ENCODE assay signal across 20 mouse cellular contexts in the genomic region with DNA sequence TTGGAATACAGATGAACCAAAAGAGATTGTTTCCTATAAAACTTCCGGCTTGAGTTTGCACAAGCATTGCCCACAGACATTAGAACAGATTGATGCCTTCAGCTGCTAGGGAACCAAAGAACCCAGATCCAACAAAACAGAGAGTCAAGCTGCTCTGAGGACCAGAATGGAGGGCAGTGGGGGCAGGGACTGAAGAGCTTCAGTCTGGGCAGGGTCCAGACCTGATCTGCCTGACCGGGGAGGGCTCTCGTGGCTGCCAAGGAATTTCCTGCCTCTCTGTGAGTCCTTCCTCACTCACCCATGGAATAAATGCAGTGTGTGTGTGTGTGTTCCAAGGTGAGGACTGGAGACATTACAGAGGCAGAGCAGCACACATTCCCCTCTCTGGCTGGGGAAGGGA. TPM values are rescaled to one million over a fixed set of nuclear protein-coding genes. Genes with fewer than 3 reads are reported as not detected.
DNase-seq lines count a peak whose midpoint lies in the region; ATAC-seq and TF ChIP-seq lines count a peak whose summit lies in the region.
"Had no signal": no experiment of that assay in that cellular context is flagged by ENCODE, and none has a peak within 500 bp of the region (broad histone marks: within the 10 kb centered on the region; RNA-seq: fewer than 3 reads in every experiment).

No protein-coding gene starts in this region.

- ATAC-seq in liver, embryonic 11.5 days (replicated peaks; ENCODE audit: low FRiP score), result no peak
- no peak for ATAC-seq in liver, postnatal 0 days
- ATAC-seq in kidney, embryonic 15.5 days (replicated peaks; ENCODE audit: low FRiP score), result no peak
- ATAC-seq in forebrain, embryonic 12.5 days (ENCODE audit: low FRiP score), result no peak

- WGBS in liver, embryonic 11.5 days, result 54% methylated on average over 3 of the region's 3 CpGs
- 50% methylated on average over 3 of the region's 3 CpGs for WGBS in liver, postnatal 0 days (ENCODE audit: insufficient replicate concordance)
- WGBS in kidney, adult 2 months, result 23% methylated on average over 3 of the region's 3 CpGs
- 39% methylated on average over 3 of the region's 3 CpGs for WGBS in kidney, embryonic 15.5 days
- WGBS in forebrain, embryonic 12.5 days, result 80% methylated on average over 3 of the region's 3 CpGs

- intact Hi-C loops in heart, postnatal 36 days (cut with DNase I), result no loop called here

- H3K27me3 ChIP-seq in liver, embryonic 11.5 days (replicated peaks; ENCODE audit: control insufficient read depth, insufficient read depth, low read length), result no peaks in the 10 kb centered on the region
- 0 out of 2 replicates have a peak, but pooled peaks cover 2% of the 10 kb centered on the region for H3K27me3 ChIP-seq in liver, postnatal 0 days (ENCODE audit: insufficient read depth, low read length)
- no peaks in the 10 kb centered on the region for H3K27me3 ChIP-seq in kidney, adult 2 months (replicated peaks; ENCODE audit: control insufficient read depth, insufficient read depth, low read length)
- H3K27me3 ChIP-seq in kidney, embryonic 15.5 days, result no peaks in the 10 kb centered on the region
- no peaks in the 10 kb centered on the region for H3K27me3 ChIP-seq in forebrain, embryonic 12.5 days
- H3K27me3 ChIP-seq: heart, embryonic 15.5 days; limb, embryonic 13.5 days; liver, embryonic 15.5 days; neural tube, embryonic 15.5 days had no signal

- H3K4me1 ChIP-seq in liver, embryonic 11.5 days (replicated peaks; ENCODE audit: control insufficient read depth, insufficient read depth, low read length), result no peaks in the 10 kb centered on the region
- H3K4me1 ChIP-seq in liver, postnatal 0 days (ENCODE audit: insufficient read depth), result no peaks in the 10 kb centered on the region
- H3K4me1 ChIP-seq in kidney, adult 2 months (ENCODE audit: control insufficient read depth, insufficient read depth, low read length), result peaks cover 9% of the 10 kb centered on the region; the same call in 1 of the 2 replicates
- peaks cover 10% of the 10 kb centered on the region; the same call in 1 of the 2 replicates for H3K4me1 ChIP-seq in kidney, embryonic 15.5 days
- no peaks in the 10 kb centered on the region for H3K4me1 ChIP-seq in forebrain, embryonic 12.5 days
- H3K4me1 ChIP-seq: hindbrain, embryonic 10.5 days; liver, embryonic 15.5 days; neural tube, embryonic 15.5 days had no signal

- no peaks in the 10 kb centered on the region for H3K9me3 ChIP-seq in liver, embryonic 11.5 days (ENCODE audit: control insufficient read depth, low read length)
- H3K9me3 ChIP-seq in liver, postnatal 0 days (ENCODE audit: low read length), result no peaks in the 10 kb centered on the region
- H3K9me3 ChIP-seq in kidney, embryonic 15.5 days (replicated peaks), result no peaks in the 10 kb centered on the region
- no peaks in the 10 kb centered on the region for H3K9me3 ChIP-seq in forebrain, embryonic 12.5 days
- H3K9me3 ChIP-seq: heart, embryonic 15.5 days; hindbrain, embryonic 10.5 days; limb, embryonic 13.5 days; liver, embryonic 15.5 days; neural tube, embryonic 15.5 days had no signal

- TF ChIP-seq EP300 in liver, postnatal 0 days (IDR thresholded peaks at IDR 0.05; ENCODE audit: low read depth), result no peak

- no peak for TF ChIP-seq CTCF in liver, postnatal 0 days (IDR thresholded peaks at IDR 0.05; ENCODE audit: low read depth)
- no peak for TF ChIP-seq CTCF in kidney, adult 2 months (conservative IDR thresholded peaks at IDR 0.05; ENCODE audit: insufficient read depth, insufficient read length, low read depth, low read length)
- TF ChIP-seq CTCF in layer of hippocampus, adult 2 months (conservative IDR thresholded peaks at IDR 0.05), result no peak

- no peak overlapping the region for H3K4me3 ChIP-seq in liver, embryonic 11.5 days (ENCODE audit: low read depth, low read length)
- H3K4me3 ChIP-seq in liver, postnatal 0 days (ENCODE audit: low read depth, low read length), result no peak overlapping the region
- H3K4me3 ChIP-seq in kidney, adult 2 months (ENCODE audit: insufficient read depth, low read depth, low read length), result no peak overlapping the region
- H3K4me3 ChIP-seq in kidney, embryonic 15.5 days (replicated peaks), result no peak overlapping the region
- no peak overlapping the region for H3K4me3 ChIP-seq in layer of hippocampus, adult 2 months
- no peak overlapping the region for H3K4me3 ChIP-seq in forebrain, embryonic 12.5 days (replicated peaks)
- H3K4me3 ChIP-seq: erythroblast, embryonic 14.5 days; heart, adult 2 months; heart, embryonic 15.5 days; hindbrain, embryonic 10.5 days; limb, embryonic 13.5 days; liver, embryonic 15.5 days; myocyte; neural tube, embryonic 15.5 days had no signal

- H3K36me3 ChIP-seq in liver, embryonic 11.5 days (ENCODE audit: control insufficient read depth, insufficient read depth, low read length), result no peaks in the 10 kb centered on the region
- no peaks in the 10 kb centered on the region for H3K36me3 ChIP-seq in liver, postnatal 0 days (replicated peaks; ENCODE audit: insufficient read depth, low read length)
- H3K36me3 ChIP-seq in kidney, adult 2 months (ENCODE audit: control insufficient read depth, insufficient read depth, low read length), result no peaks in the 10 kb centered on the region
- no peaks in the 10 kb centered on the region for H3K36me3 ChIP-seq in kidney, embryonic 15.5 days
- no peaks in the 10 kb centered on the region for H3K36me3 ChIP-seq in forebrain, embryonic 12.5 days (replicated peaks)
- H3K36me3 ChIP-seq: heart, embryonic 15.5 days; hindbrain, embryonic 10.5 days; limb, embryonic 13.5 days; liver, embryonic 15.5 days; neural tube, embryonic 15.5 days had no signal

- no peak overlapping the region for H3K4me2 ChIP-seq in liver, embryonic 11.5 days
- H3K4me2 ChIP-seq in liver, postnatal 0 days (ENCODE audit: low read depth, low read length), result no peak overlapping the region
- no peak overlapping the region for H3K4me2 ChIP-seq in kidney, embryonic 15.5 days
- no peak overlapping the region for H3K4me2 ChIP-seq in forebrain, embryonic 12.5 days
- H3K4me2 ChIP-seq: heart, embryonic 15.5 days; limb, embryonic 13.5 days; liver, embryonic 15.5 days; neural tube, embryonic 15.5 days had no signal

- no peak overlapping the region for H3K9ac ChIP-seq in liver, embryonic 11.5 days (ENCODE audit: low read depth, low read length)
- no peak overlapping the region for H3K9ac ChIP-seq in liver, postnatal 0 days (replicated peaks)
- no peak overlapping the region for H3K9ac ChIP-seq in kidney, embryonic 15.5 days
- no peak overlapping the region for H3K9ac ChIP-seq in forebrain, embryonic 12.5 days
- H3K9ac ChIP-seq: heart, embryonic 15.5 days; limb, embryonic 13.5 days; liver, embryonic 15.5 days; neural tube, embryonic 15.5 days had no signal

- H3K27ac ChIP-seq in liver, embryonic 11.5 days (ENCODE audit: low read depth, low read length), result no peak overlapping the region
- H3K27ac ChIP-seq in liver, postnatal 0 days (ENCODE audit: low read depth), result no peak overlapping the region
- peak overlapping the region; percentile 45; the same call in 1 of the 2 replicates for H3K27ac ChIP-seq in kidney, adult 2 months (ENCODE audit: insufficient read depth, low read depth, low read length)
- peak overlapping the region; percentile 54; the same call in 1 of the 2 replicates for H3K27ac ChIP-seq in kidney, embryonic 15.5 days
- H3K27ac ChIP-seq in layer of hippocampus, adult 2 months, result peak overlapping the region; percentile 65
- no peak overlapping the region for H3K27ac ChIP-seq in forebrain, embryonic 12.5 days
- H3K27ac ChIP-seq: heart, adult 2 months; heart, embryonic 15.5 days; hindbrain, embryonic 10.5 days; limb, embryonic 13.5 days; liver, embryonic 15.5 days; neural tube, embryonic 15.5 days had no signal

- peak; percentile 18 for DNase-seq in liver, embryonic 11.5 days (ENCODE audit: low spot score)
- DNase-seq in liver, postnatal 0 days, result no peak
- peak; percentile 55 for DNase-seq in kidney, adult 2 months
- DNase-seq in layer of hippocampus, adult 2 months (ENCODE audit: low spot score in 2 of 2), result peak; percentile 18 to 44
- no peak for DNase-seq in left cerebral cortex, adult 9 months (ENCODE audit: low spot score in 2 of 2)
- DNase-seq in heart, postnatal 36 days, result no peak
- DNase-seq: gastrocnemius, postnatal 10 days; heart, adult 2 months; midbrain, embryonic 14.5 days; thymus, postnatal 36 days had no signal

- TF ChIP-seq POLR2A in kidney, adult 2 months (IDR thresholded peaks at IDR 0.05; ENCODE audit: low read depth, low read length), result no peak

RNA-seq across cellular contexts. Expression of a gene that starts 17.2 kb away (rescaled TPM):
- not detected in 2 replicates for polyA plus RNA-seq in liver, embryonic 11.5 days (2014; fragmentation: Nextera tagmentation; extraction: Ambion mirVana)
- polyA plus RNA-seq in liver, postnatal 0 days (2015; fragmentation: Nextera tagmentation; extraction: Ambion mirVana), result not detected in 2 replicates
- 1.9 and 4.8 TPM in 2 replicates for polyA plus RNA-seq in kidney, adult 2 months (2012; rRNA removed)
- 1.2 and 1.5 TPM in 2 replicates for polyA plus RNA-seq in kidney, embryonic 15.5 days (2015; fragmentation: Nextera tagmentation; extraction: Ambion mirVana)
- total RNA-seq in layer of hippocampus, adult 2 months (2021), result 1 to 10 TPM in 1 of 2 experiments, under 1 TPM in 1; 0.86 to 1.7 TPM
- total RNA-seq in heart, postnatal 36 days (2021), result not detected
- 1.4 and 1.9 TPM in 2 replicates for polyA plus RNA-seq in forebrain, embryonic 12.5 days (2016; fragmentation: Nextera tagmentation; extraction: Ambion mirVana)
- total RNA-seq: heart, adult 2 months had no signal
- polyA plus RNA-seq: embryonic facial prominence, embryonic 11.5 days; erythroblast, embryonic 14.5 days; liver, embryonic 15.5 days had no signal

RNA-seq across cellular contexts. Expression of a gene that starts 17.8 kb away (rescaled TPM):
- 43.2 and 45.8 TPM in 2 replicates for polyA plus RNA-seq in liver, embryonic 11.5 days (2014; fragmentation: Nextera tagmentation; extraction: Ambion mirVana)
- 27.4 and 29.0 TPM in 2 replicates for polyA plus RNA-seq in liver, postnatal 0 days (2015; fragmentation: Nextera tagmentation; extraction: Ambion mirVana)
- polyA plus RNA-seq in kidney, adult 2 months (2012; rRNA removed), result 6.9 and 10.7 TPM in 2 replicates
- 51.1 and 52.4 TPM in 2 replicates for polyA plus RNA-seq in kidney, embryonic 15.5 days (2015; fragmentation: Nextera tagmentation; extraction: Ambion mirVana)
- 10 to 100 TPM; 33.4 to 35.0 TPM for total RNA-seq in layer of hippocampus, adult 2 months (2021)
- total RNA-seq in heart, postnatal 36 days (2021), result 10 to 100 TPM; 24.1 to 25.1 TPM
- 60.3 and 69.7 TPM in 2 replicates for polyA plus RNA-seq in forebrain, embryonic 12.5 days (2016; fragmentation: Nextera tagmentation; extraction: Ambion mirVana)

RNA-seq across cellular contexts. Expression of a gene that starts 26.3 kb away (rescaled TPM):
- polyA plus RNA-seq in liver, embryonic 11.5 days (2014; fragmentation: Nextera tagmentation; extraction: Ambion mirVana), result 0.13 and 0.16 TPM in 2 replicates
- polyA plus RNA-seq in liver, postnatal 0 days (2015; fragmentation: Nextera tagmentation; extraction: Ambion mirVana), result not detected in 2 replicates
- polyA plus RNA-seq in kidney, adult 2 months (2012; rRNA removed), result 3.0 and 3.5 TPM in 2 replicates
- 2.0 and 2.6 TPM in 2 replicates for polyA plus RNA-seq in kidney, embryonic 15.5 days (2015; fragmentation: Nextera tagmentation; extraction: Ambion mirVana)
- under 1 TPM; 0.91 to 0.95 TPM for total RNA-seq in layer of hippocampus, adult 2 months (2021)
- total RNA-seq in heart, postnatal 36 days (2021), result 1 to 10 TPM; 3.0 to 3.1 TPM
- polyA plus RNA-seq in forebrain, embryonic 12.5 days (2016; fragmentation: Nextera tagmentation; extraction: Ambion mirVana), result 0.64 and 0.77 TPM in 2 replicates
- polyA plus RNA-seq: erythroblast, embryonic 14.5 days; liver, embryonic 15.5 days had no signal

Comparison
In these comparisons a context has a peak if more than half of its experiments do, and no peak if none do; other contexts are left out.
1. DNase-seq: peak in liver, embryonic 11.5 days (single experiment), kidney, adult 2 months (single experiment) and layer of hippocampus, adult 2 months (2 of 2); none in liver, postnatal 0 days (single experiment), left cerebral cortex, adult 9 months (0 of 2) and heart, postnatal 36 days (0 of 2).
2. H3K27ac ChIP-seq: peak in kidney, adult 2 months (single experiment), kidney, embryonic 15.5 days (single experiment) and layer of hippocampus, adult 2 months (single experiment); none in liver, embryonic 11.5 days (single experiment), liver, postnatal 0 days (single experiment) and forebrain, embryonic 12.5 days (single experiment).